Mouse (Mus musculus) small intestine, adult 2 months (tissue): ENCODE data around the gene Fcrl6. TPM values are rescaled to one million over a fixed set of nuclear protein-coding genes. Genes with fewer than 3 reads are reported as not detected.

Source experiments
- H3K27ac ChIP-seq: fragments of 200-500 bp; 2 replicates; pipeline ENCODE4 v1.5.1; 2012; ENCODE audit warnings: low read depth, low read length, control low read depth, inconsistent platforms; ENCODE audit not compliant: insufficient read depth
- H3K27me3 ChIP-seq: fragments of 200-500 bp; 2 replicates; pipeline ENCODE4 v1.6.1; 2012; ENCODE audit warnings: mild to moderate bottlenecking, moderate library complexity, low read length, inconsistent platforms; ENCODE audit not compliant: control insufficient read depth, insufficient read depth
- H3K36me3 ChIP-seq: fragments of 200-500 bp; 2 replicates; pipeline ENCODE4 v1.6.1; 2012; ENCODE audit warnings: mild to moderate bottlenecking, low read length, control low read depth, inconsistent platforms; ENCODE audit not compliant: control insufficient read depth, insufficient read depth
- H3K4me1 ChIP-seq: fragments of 200-500 bp; 2 replicates; pipeline ENCODE4 v1.6.1; 2012; ENCODE audit warnings: low read length, inconsistent platforms, mixed read lengths; ENCODE audit not compliant: control insufficient read depth, insufficient read depth, insufficient read length
- H3K4me3 ChIP-seq: fragments of 200-500 bp; 2 replicates; pipeline ENCODE4 v1.5.1; 2012; ENCODE audit warnings: low read depth, mild to moderate bottlenecking, control low read depth, inconsistent platforms, low read length, moderate library complexity
- CTCF ChIP-seq: fragments of 200-500 bp; IDR thresholded peaks from 2 replicates; pipeline ENCODE4 v1.5.1; 2012; ENCODE audit warnings: low read depth, mild to moderate bottlenecking, control low read depth, inconsistent platforms, low read length, moderate library complexity, mixed read lengths; ENCODE audit not compliant: insufficient replicate concordance, insufficient read length; ENCODE audit errors: extremely low read depth
- POLR2A ChIP-seq: fragments of 200-500 bp; IDR thresholded peaks from 2 replicates; pipeline ENCODE4 v1.6.1; 2012; ENCODE audit warnings: low read depth, mild to moderate bottlenecking, control low read depth, inconsistent platforms, low read length, moderate library complexity
- WGBS: fragments of 180-500 bp; shearing (Covaris S2); methylation state at CpG from one replicate; pipeline ENCODE4 v1.1.7; 2018; 5-methylcytosine and 5-hydroxymethylcytosine counted together
- polyA plus RNA-seq: library from polyadenylated mRNA; depleted of rRNA; stranded (reverse); fragments of >200 nt; gene quantifications from 2 replicates; pipeline ENCODE4 v1.2.3, GENCODE M21; 2012

Gene Fcrl6
- polyA plus RNA-seq, 1 experiment, result not detected

DNA sequence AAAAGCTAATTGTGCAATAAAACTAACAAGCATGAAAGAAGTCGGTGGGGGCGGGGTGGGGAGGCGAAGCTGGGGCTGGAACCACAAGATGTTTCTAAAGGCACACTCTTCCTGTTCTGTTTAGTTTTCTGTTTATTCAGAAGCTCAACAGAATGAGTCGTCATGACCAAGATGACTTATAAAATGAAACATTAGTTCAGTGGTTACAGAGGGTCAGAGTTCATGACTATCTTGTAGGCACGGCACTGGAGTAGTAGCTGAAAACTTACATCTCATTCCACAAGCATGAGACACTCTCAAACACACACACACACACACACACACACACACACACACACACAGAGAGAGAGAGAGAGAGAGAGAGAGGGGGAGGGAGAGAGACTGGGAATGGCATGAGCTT lies 33.9 kb upstream of the Fcrl6 start:
- Histone ChIP-seq H3K4me1 (no peaks in the 10 kb centered on the region), H3K4me3 (no peak overlapping the region), H3K27me3 (no peaks in the 10 kb centered on the region), H3K36me3 (no peaks in the 10 kb centered on the region), H3K27ac (no peak overlapping the region)
- TF ChIP-seq POLR2A (no peak), CTCF (no peak)
- 32% methylated on average over 5 of the region's 5 CpGs for WGBS

DNA sequence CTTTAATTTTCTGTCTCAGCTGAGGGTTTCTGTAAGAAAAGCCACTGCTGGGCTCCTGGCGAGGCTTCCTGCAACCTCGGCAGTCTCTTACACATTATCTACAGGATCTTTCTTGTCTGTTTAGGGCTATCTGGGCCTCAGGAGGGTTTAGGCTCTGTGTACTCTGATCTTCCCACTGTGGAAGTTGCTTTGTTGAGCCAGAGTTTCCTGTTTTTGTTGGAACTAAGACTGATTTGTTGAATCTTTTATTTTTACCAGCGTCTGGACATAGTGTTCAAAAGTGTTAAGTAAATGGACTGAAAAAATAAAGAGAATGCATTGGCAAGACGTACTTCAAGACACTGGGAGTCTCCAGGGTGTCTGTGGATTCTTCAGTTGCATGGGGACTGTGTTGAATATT lies 32.9 kb upstream of the Fcrl6 start:
- Histone ChIP-seq H3K27ac (no peak overlapping the region), H3K4me1 (no peaks in the 10 kb centered on the region), H3K36me3 (no peaks in the 10 kb centered on the region), H3K27me3 (no peaks in the 10 kb centered on the region), H3K4me3 (no peak overlapping the region)
- 66% methylated on average over 4 of the region's 4 CpGs for WGBS
- TF ChIP-seq POLR2A (no peak), CTCF (no peak)

DNA sequence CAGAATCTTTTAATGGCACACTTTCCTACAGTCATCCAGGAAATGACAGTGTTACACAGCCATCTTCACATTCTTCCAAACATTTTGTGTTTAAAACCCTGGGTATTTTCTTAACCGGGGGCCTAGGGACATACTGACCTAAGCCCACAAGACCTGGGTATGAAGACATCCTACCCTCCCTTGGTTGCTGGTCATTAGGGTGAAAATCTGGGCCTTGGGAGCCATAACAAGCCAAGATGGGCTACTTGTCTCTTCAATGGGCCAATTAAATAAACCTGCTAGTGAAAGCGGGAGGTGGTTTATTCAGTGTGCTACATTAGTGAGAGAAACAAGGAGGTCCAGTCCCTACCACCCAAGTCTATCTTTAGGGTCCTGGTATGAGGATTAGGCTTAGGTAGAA lies 31.8 kb upstream of the Fcrl6 start:
- Histone ChIP-seq H3K36me3 (no peaks in the 10 kb centered on the region), H3K27ac (no peak overlapping the region), H3K27me3 (no peaks in the 10 kb centered on the region), H3K4me3 (no peak overlapping the region), H3K4me1 (no peaks in the 10 kb centered on the region)
- TF ChIP-seq POLR2A (no peak), CTCF (no peak)
- 89% methylated on average over 2 of the region's 2 CpGs for WGBS

DNA sequence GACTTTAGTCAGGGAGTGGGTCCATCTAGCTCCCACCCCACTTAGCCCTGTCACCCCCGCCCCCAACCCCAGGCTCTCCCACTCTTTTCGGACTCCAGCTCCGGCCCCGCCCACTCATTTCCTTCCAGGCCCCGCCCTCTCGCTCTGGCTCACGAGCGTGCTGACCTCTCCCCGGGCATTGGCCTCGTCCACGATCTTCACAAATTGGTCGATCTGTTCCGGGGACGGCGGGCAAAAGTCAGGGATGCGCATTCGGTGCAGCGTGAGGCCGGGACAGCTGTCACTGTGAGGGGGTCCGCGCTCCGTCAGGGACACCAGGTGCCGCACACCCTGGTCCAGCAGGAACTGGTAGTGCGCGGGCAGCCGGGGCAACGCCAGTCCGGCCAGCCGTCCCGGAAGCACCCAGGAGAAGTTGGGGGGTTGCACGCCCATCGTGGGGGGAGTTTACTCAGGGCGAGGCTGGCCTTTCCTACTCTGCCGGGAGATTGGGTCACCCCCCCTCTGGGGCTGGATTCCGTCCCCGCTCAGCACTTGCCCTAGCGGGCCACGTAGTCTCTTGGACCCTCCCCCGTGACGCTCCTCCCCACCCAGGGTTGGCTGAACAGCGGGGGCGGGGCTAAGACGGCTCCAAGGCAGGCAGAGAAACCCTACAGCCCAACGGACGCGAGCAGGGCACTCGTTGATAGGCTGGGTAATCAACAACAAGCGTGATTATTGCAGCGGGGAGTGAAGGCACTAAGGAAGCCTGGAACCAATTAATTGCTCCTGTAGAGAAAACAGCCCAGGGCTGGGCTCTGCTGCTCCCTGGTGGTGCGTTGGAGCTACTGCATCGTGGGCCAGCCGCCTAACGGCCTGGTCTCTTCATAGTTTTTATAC lies 30.3 kb upstream of the Fcrl6 start, which contains the start of gene Dusp23:
Dusp23 (minus strand) TSS at position 512 of the 876 bp plus-strand sequence.
- H3K27ac ChIP-seq, result peak within 1 kb of the TSS; percentile 95
- under 1% methylated on average over 53 of the region's 53 CpGs for WGBS
- no peaks in the 10 kb centered on the region for H3K27me3 ChIP-seq
- H3K36me3 ChIP-seq, result no peaks in the 10 kb centered on the region
- TF ChIP-seq POLR2A (peak; percentile 53), CTCF (peak; percentile 99)
- no peaks in the 10 kb centered on the region for H3K4me1 ChIP-seq
- H3K4me3 ChIP-seq, result peak within 1 kb of the TSS; percentile 90

GRCm38 (mm10) chr1:172631721-172632120 lies 29.4 kb upstream of the Fcrl6 start:
- H3K4me3 ChIP-seq, result no peak overlapping the region
- no peak for TF ChIP-seq CTCF
- TF ChIP-seq POLR2A, result no peak
- H3K27ac ChIP-seq, result no peak overlapping the region
- no peaks in the 10 kb centered on the region for H3K4me1 ChIP-seq
- no peaks in the 10 kb centered on the region for H3K36me3 ChIP-seq
- WGBS, result 89% methylated on average over 5 of the region's 5 CpGs
- H3K27me3 ChIP-seq, result no peaks in the 10 kb centered on the region

DNA sequence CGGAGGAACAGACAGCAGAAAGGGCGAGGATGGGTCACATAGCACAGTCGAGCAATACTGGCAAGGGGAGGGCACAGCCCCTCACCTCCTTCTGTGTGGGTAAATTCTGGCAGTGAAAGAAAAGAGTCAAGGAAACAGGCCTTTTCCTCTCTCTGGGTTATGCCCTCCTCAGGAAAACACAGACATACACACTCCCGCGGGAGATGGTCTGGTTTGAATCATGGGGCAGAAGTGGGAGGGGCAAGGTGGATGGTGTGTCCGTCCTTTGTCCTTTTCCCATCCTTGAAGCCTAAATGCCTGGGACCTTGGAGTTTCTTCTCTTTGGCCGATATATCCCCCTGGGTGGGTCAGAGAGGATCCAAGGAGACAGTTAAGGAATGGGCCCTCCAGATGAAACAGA lies 27.5 kb upstream of the Fcrl6 start:
- Histone ChIP-seq H3K27me3 (no peaks in the 10 kb centered on the region; the same call in 1 of the 2 replicates), H3K4me3 (no peak overlapping the region), H3K27ac (no peak overlapping the region), H3K36me3 (no peaks in the 10 kb centered on the region), H3K4me1 (no peaks in the 10 kb centered on the region)
- TF ChIP-seq CTCF (no peak), POLR2A (no peak)
- 76% methylated on average over 7 of the region's 7 CpGs for WGBS

GRCm38 (mm10) chr1:172626306-172626705 lies 24.0 kb upstream of the Fcrl6 start:
- WGBS, result 92% methylated on average over 3 of the region's 3 CpGs
- H3K4me3 ChIP-seq, result no peak overlapping the region
- no peaks in the 10 kb centered on the region for H3K4me1 ChIP-seq
- no peaks in the 10 kb centered on the region; the same call in 1 of the 2 replicates for H3K27me3 ChIP-seq
- H3K27ac ChIP-seq, result no peak overlapping the region
- H3K36me3 ChIP-seq, result no peaks in the 10 kb centered on the region
- TF ChIP-seq CTCF, result no peak
- TF ChIP-seq POLR2A, result no peak
